Mouse (Mus musculus): Measurements from ENCODE around the gene Bbs5. TPM values are rescaled to one million over a fixed set of nuclear protein-coding genes. Genes with fewer than 3 reads are reported as not detected.

The Bbs5 gene
- polyA plus RNA-seq, 1 experiment: not detected

GRCm38 (mm10) chr2:69712171-69712570 lies 65.2 kb downstream of the Bbs5 start:
- TF ChIP-seq GATA1 (IDR thresholded peaks at IDR 0.05; ENCODE audit: low read length): no peak

GRCm38 (mm10) chr2:69712981-69713625 lies 66.1 kb downstream of the Bbs5 start, which contains the start of gene Fastkd1:
TSS of gene Fastkd1 (minus strand) at chr2:69713516.
- no peak for TF ChIP-seq GATA1 (IDR thresholded peaks at IDR 0.05; ENCODE audit: low read length)

- no peak for TF ChIP-seq GATA1 (IDR thresholded peaks at IDR 0.05; ENCODE audit: low read length)
Observed at GRCm38 (mm10) chr2:69713626-69714014, 66.6 kb downstream of the Bbs5 start.

- TF ChIP-seq GATA1 (IDR thresholded peaks at IDR 0.05; ENCODE audit: low read length): no peak
Observed at GRCm38 (mm10) chr2:69714126-69714525, 67.2 kb downstream of the Bbs5 start.

- TF ChIP-seq GATA1 (IDR thresholded peaks at IDR 0.05; ENCODE audit: low read length): no peak
Observed at GRCm38 (mm10) chr2:69716483-69716882, 69.5 kb downstream of the Bbs5 start.

Other genes starting within 250 kb of the Bbs5 start
- not detected in 2 replicates for gene Lrp2, start 61.1 kb upstream of the Bbs5 start, polyA plus RNA-seq (2012)
- gene Klhl41, start 22.9 kb downstream of the Bbs5 start, polyA plus RNA-seq (2012): not detected in 2 replicates
- 1.1 and 1.2 TPM in 2 replicates for gene Fastkd1, start 66.3 kb downstream of the Bbs5 start, polyA plus RNA-seq (2012)
- 18.8 and 33.1 TPM in 2 replicates for gene Ppig, start 75.4 kb downstream of the Bbs5 start, polyA plus RNA-seq (2012)
- gene Ccdc173, start 142.4 kb downstream of the Bbs5 start, polyA plus RNA-seq (2012): 0.06 TPM in 1 of 2 replicates, not detected in the other
- gene Phospho2, start 142.5 kb downstream of the Bbs5 start, polyA plus RNA-seq (2012): 35.7 and 51.4 TPM in 2 replicates
- 4.0 TPM in 2 replicates for gene Klhl23, start 174.8 kb downstream of the Bbs5 start, polyA plus RNA-seq (2012)
- gene Ssb, start 214.4 kb downstream of the Bbs5 start, polyA plus RNA-seq (2012): 7.7 and 15.0 TPM in 2 replicates
- gene Mettl5, start 238.4 kb downstream of the Bbs5 start, polyA plus RNA-seq (2012): 79.3 and 94.9 TPM in 2 replicates